Mouse (Mus musculus): ENCODE measurements around the gene Gm10135.

DNA sequence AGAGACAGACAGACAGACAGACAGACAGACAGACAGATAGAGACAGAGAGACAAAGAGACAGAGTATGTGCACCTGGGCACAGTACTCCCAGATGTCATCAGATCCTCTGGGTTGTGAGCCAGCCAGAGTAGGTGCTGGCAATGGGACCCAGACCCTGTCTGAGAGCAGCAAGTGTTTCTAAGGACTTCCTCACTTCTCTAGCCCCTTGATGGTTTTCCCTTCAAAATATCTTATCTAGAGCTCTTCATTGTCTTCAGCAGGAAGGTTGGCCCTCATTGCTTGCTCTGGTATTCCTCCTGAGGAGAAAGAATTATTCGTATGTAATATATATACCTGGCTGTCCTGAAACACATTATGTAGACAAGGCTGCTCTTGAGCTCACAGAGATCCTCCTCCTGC lies 18.0 kb upstream of the Gm10135 start:
- TF ChIP-seq CTCF (IDR thresholded peaks at IDR 0.05; ENCODE audit: low read depth) (no peak), EP300 (IDR thresholded peaks at IDR 0.05; ENCODE audit: low read depth) (no peak)

Data from liver, postnatal 0 days (tissue).